Mouse (Mus musculus) MEL (cell line): ENCODE measurements around the gene Rpa3. TPM values are rescaled to one million over a fixed set of nuclear protein-coding genes. Genes with fewer than 3 reads are reported as not detected.

Experiments used
- DNase-seq: peaks from one replicate; pipeline ENCODE4 v3.0.0; 2011; ENCODE audit warnings: low read depth, low spot score
- H3K27ac ChIP-seq: 2 replicates; pipeline ENCODE4 v1.5.1; 2012; ENCODE audit warnings: low read depth, mild to moderate bottlenecking, control low read depth, low read length, moderate library complexity; ENCODE audit not compliant: control insufficient read depth
- H3K27me3 ChIP-seq, 2 experiments: fragments of 150-350 bp in 1 of 2; sonication (generic) in 1 of 2; 2 replicates each; pipeline ENCODE4 v1.6.1; 2012; ENCODE audit warnings: low read length in 2 of 2, mild to moderate bottlenecking in 2 of 2, improper control_type of control experiment in 1 of 2, moderate library complexity in 1 of 2; ENCODE audit not compliant: insufficient read depth in 2 of 2, control insufficient read depth in 1 of 2
- H3K36me3 ChIP-seq, 2 experiments: 2 replicates each; pipeline ENCODE4 v1.6.1; 2012 to 2014; ENCODE audit warnings: low read length in 2 of 2, improper control_type of control experiment in 1 of 2, inconsistent platforms in 1 of 2, mild to moderate bottlenecking in 1 of 2; ENCODE audit not compliant: insufficient read depth in 2 of 2, control insufficient read depth in 1 of 2
- H3K4me1 ChIP-seq, 2 experiments: fragments of 150-350 bp in 1 of 2; sonication (generic) in 1 of 2; 2 replicates each; pipeline ENCODE4 v1.6.1; 2012; ENCODE audit warnings: low read length in 2 of 2, improper control_type of control experiment in 1 of 2, mild to moderate bottlenecking in 1 of 2; ENCODE audit not compliant: insufficient read depth in 2 of 2, control insufficient read depth in 1 of 2
- H3K4me3 ChIP-seq, 2 experiments: fragments of 150-350 bp in 1 of 2; sonication (generic) in 1 of 2; 2 replicates each; pipeline ENCODE4 v1.5.1; 2012; ENCODE audit warnings: low read depth in 2 of 2, low read length in 2 of 2, mild to moderate bottlenecking in 2 of 2, moderate library complexity in 2 of 2, control low read depth in 1 of 2, improper control_type of control experiment in 1 of 2; ENCODE audit not compliant: control insufficient read depth in 1 of 2, insufficient read depth in 1 of 2
- H3K79me2 ChIP-seq: 2 replicates; pipeline ENCODE4 v1.6.1; 2012; ENCODE audit warnings: mild to moderate bottlenecking, low read length, moderate library complexity; ENCODE audit not compliant: control insufficient read depth, poor library complexity, insufficient read depth
- H3K9ac ChIP-seq: 2 replicates; pipeline ENCODE4 v1.6.1; 2012; ENCODE audit warnings: low read depth, mild to moderate bottlenecking, control low read depth, low read length, moderate library complexity; ENCODE audit not compliant: control insufficient read depth, poor library complexity, severe bottlenecking
- H3K9me3 ChIP-seq: fragments of 150-350 bp; sonication (generic); replicated peaks from 2 replicates; pipeline ENCODE4 v1.6.1; 2012; ENCODE audit warnings: mild to moderate bottlenecking, low read length, improper control_type of control experiment, moderate library complexity; ENCODE audit not compliant: insufficient read depth
- CHD1 ChIP-seq: IDR thresholded peaks from 2 replicates; pipeline ENCODE4 v1.6.1; 2012; ENCODE audit warnings: low read depth, mild to moderate bottlenecking, inconsistent platforms, low read length, improper control_type of control experiment
- CHD2 ChIP-seq: IDR thresholded peaks from 2 replicates; pipeline ENCODE4 v1.6.1; 2011; ENCODE audit warnings: low read length, improper control_type of control experiment
- CTCF ChIP-seq, 3 experiments: IDR thresholded peaks in 2 of 3; conservative IDR thresholded peaks in 1 of 3; 2 replicates each; pipeline ENCODE4 v1.5.1; 2011 to 2012; ENCODE audit warnings: low read length in 3 of 3, low read depth in 2 of 3, mild to moderate bottlenecking in 2 of 3, improper control_type of control experiment in 1 of 3, inconsistent platforms in 1 of 3, mixed read lengths in 1 of 3, moderate library complexity in 1 of 3; ENCODE audit not compliant: control insufficient read depth in 1 of 3, insufficient read depth in 1 of 3, poor library complexity in 1 of 3, severe bottlenecking in 1 of 3
- ETS1 ChIP-seq: IDR thresholded peaks from 2 replicates; pipeline ENCODE4 v1.6.1; 2012; ENCODE audit warnings: low read depth, mild to moderate bottlenecking, inconsistent platforms, low read length, improper control_type of control experiment, moderate library complexity
- HCFC1 ChIP-seq: IDR thresholded peaks from 2 replicates; pipeline ENCODE4 v1.6.1; 2012; ENCODE audit warnings: low read depth, mild to moderate bottlenecking, inconsistent platforms, low read length, improper control_type of control experiment, moderate library complexity
- KAT2A ChIP-seq: conservative IDR thresholded peaks from 2 replicates; pipeline ENCODE4 v1.6.1; 2012; ENCODE audit warnings: low read depth, low read length, improper control_type of control experiment, inconsistent platforms
- MAX ChIP-seq: IDR thresholded peaks from 2 replicates; pipeline ENCODE4 v1.6.1; 2011; ENCODE audit warnings: low read length, improper control_type of control experiment
- MXI1 ChIP-seq: IDR thresholded peaks from 2 replicates; pipeline ENCODE4 v1.6.1; 2011; ENCODE audit warnings: mild to moderate bottlenecking, low read depth, low read length, improper control_type of control experiment
- MYB ChIP-seq: IDR thresholded peaks from 2 replicates; pipeline ENCODE4 v1.6.1; 2011; ENCODE audit warnings: mild to moderate bottlenecking, low read depth, low read length, improper control_type of control experiment
- MYC ChIP-seq: IDR thresholded peaks from 2 replicates; pipeline ENCODE4 v1.6.1; 2011; ENCODE audit warnings: low read depth, mild to moderate bottlenecking, low read length, improper control_type of control experiment, moderate library complexity
- NELFE ChIP-seq: IDR thresholded peaks from 2 replicates; pipeline ENCODE4 v1.6.1; 2011; ENCODE audit warnings: low read depth, low read length, improper control_type of control experiment
- NRF1 ChIP-seq: IDR thresholded peaks from 2 replicates; pipeline ENCODE4 v1.6.1; 2014; ENCODE audit warnings: low read depth, mild to moderate bottlenecking, inconsistent platforms, low read length, improper control_type of control experiment, moderate library complexity; ENCODE audit not compliant: poor library complexity, insufficient read depth, severe bottlenecking
- POLR2A ChIP-seq, 2 experiments: IDR thresholded peaks; 2 replicates each; pipeline ENCODE4 v1.6.1; 2011 to 2012; ENCODE audit warnings: low read length in 2 of 2, mild to moderate bottlenecking in 2 of 2, control low read depth in 1 of 2, improper control_type of control experiment in 1 of 2, low read depth in 1 of 2, moderate library complexity in 1 of 2; ENCODE audit not compliant: control insufficient read depth in 1 of 2, insufficient read depth in 1 of 2, poor library complexity in 1 of 2
- POLR2AphosphoS5 ChIP-seq: IDR thresholded peaks from 2 replicates; pipeline ENCODE4 v1.6.1; 2012; ENCODE audit warnings: low read depth, borderline replicate concordance, mild to moderate bottlenecking, inconsistent platforms, low read length, moderate library complexity, mixed read lengths
- RCOR1 ChIP-seq: IDR thresholded peaks from 2 replicates; pipeline ENCODE4 v1.6.1; 2012; ENCODE audit warnings: low read depth, mild to moderate bottlenecking, inconsistent platforms, low read length, improper control_type of control experiment
- SIN3A ChIP-seq: IDR thresholded peaks from 2 replicates; pipeline ENCODE4 v1.6.1; 2012; ENCODE audit warnings: low read length, improper control_type of control experiment, inconsistent platforms
- TBP ChIP-seq: IDR thresholded peaks from 2 replicates; pipeline ENCODE4 v1.8.0; 2011; ENCODE audit warnings: low read depth, low read length, improper control_type of control experiment
- USF1 ChIP-seq: IDR thresholded peaks from 2 replicates; pipeline ENCODE4 v1.6.1; 2014; ENCODE audit warnings: low read depth, mild to moderate bottlenecking, inconsistent platforms, low read length, improper control_type of control experiment, moderate library complexity
- ZKSCAN1 ChIP-seq: IDR thresholded peaks from 2 replicates; pipeline ENCODE4 v1.6.1; 2012; ENCODE audit warnings: low read depth, mild to moderate bottlenecking, inconsistent platforms, low read length, improper control_type of control experiment, moderate library complexity
- ZMIZ1 ChIP-seq: IDR thresholded peaks from 2 replicates; pipeline ENCODE4 v1.6.1; 2012; ENCODE audit warnings: low read depth, mild to moderate bottlenecking, inconsistent platforms, low read length, improper control_type of control experiment, moderate library complexity
- polyA plus RNA-seq, 2 experiments: library from polyadenylated mRNA; stranded (reverse) in 1 of 2; unstranded in 1 of 2; fragments of >175 nt in 1 of 2; fragments of >200 nt in 1 of 2; gene quantifications; 2 replicates each; pipeline versions ENCODE4 v1.2.1 to v1.2.4; 2012; ENCODE audit warnings: low replicate concordance in 2 of 2, low read depth in 1 of 2; ENCODE audit not compliant: insufficient read length in 2 of 2, insufficient read depth in 1 of 2, missing spikeins in 1 of 2
- total RNA-seq: library from RNA; depleted of rRNA; stranded (reverse); fragments of 300-350 nt; gene quantifications from 2 replicates; pipeline ENCODE4 v1.2.3, GENCODE M21; 2012; rRNA removed

Gene Rpa3
- total and polyA plus RNA-seq, 3 experiments, result 78.2 to 80.9 TPM; not detected in 1

DNA sequence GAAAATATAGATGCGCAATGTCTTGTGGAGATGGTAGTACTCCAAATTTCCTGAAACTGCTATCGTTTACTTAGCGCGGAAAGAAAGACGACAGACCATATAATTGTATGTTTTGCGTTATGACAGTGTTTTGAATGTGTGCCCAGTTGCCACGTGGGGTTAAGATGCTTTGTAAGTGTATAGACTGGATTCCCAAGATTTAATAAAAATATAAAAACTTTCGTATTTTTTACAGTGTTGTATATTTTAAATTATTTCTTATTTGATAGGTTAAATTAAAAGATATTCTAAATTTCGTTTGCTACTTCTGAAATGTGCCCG, 49.1 kb downstream of the Rpa3 start:
- Histone ChIP-seq H3K36me3 (peaks cover 0 to 14% of the 10 kb centered on the region in 2 experiments; a peak in 3 of 4 replicates), H3K79me2 (peaks cover 13% of the 10 kb centered on the region), H3K9ac (peak overlapping the region; percentile 93), H3K9me3 (no peaks in the 10 kb centered on the region), H3K4me1 (peaks cover 0 to 16% of the 10 kb centered on the region in 2 experiments; a peak in 2 of 4 replicates), H3K27me3 (no peaks in the 10 kb centered on the region), H3K4me3 (peak overlapping the region; percentile 66 to 76), H3K27ac (peak overlapping the region; percentile 74)
- DNase-seq, result no peak
- TF ChIP-seq POLR2AphosphoS5 (no peak), SIN3A (peak; percentile 91), ETS1 (peak; percentile 4; the same call in 1 of the 2 replicates), CHD1 (0 out of 2 replicates have a peak, but pooled peaks have one; percentile 93), MXI1 (peak; percentile 99), MAX (peak; percentile 88), USF1 (peak; percentile 40; the same call in 1 of the 2 replicates), TBP (no peak), MYC (peak; percentile 93; the same call in 1 of the 2 replicates)

DNA sequence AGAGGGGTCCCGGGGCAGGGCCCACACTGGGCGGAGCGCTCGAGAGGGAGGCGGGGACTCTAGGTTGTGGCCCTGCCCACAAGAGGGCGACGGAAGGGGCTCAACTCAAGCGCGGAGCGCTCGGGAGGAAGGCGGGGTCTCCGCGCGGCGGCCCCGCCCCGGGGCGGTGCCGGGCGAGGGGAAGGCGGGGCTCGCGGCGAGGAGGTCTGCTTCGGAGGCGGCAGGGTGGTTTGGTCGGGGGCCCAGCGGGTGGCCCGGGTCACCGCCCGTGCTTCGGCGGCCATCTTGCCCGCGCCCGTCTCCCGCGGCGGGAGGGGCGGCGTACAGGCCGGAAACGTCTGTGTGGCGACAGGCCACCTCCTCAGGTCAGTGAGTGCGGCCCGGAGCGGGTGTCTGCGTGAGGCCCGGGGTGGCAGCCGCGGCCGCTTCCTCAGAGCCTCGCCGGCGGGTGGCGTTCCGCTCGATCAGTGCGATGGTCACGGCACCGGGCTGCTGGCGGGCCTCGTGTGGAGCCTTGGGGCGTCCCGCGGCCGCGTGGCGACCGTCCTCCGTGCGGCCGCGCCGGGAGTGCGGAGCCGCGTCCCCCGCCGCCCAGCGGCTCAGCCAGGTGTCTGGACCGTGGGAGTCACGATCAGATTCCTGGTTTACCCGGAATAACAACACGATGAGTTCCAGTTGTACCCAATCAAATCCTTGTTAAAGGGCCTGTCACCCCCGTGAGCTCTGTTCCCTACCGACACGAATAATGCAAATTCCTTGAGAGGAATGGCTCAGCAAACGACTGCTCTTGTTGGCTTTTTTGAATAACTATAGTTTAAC, 49.7 kb downstream of the Rpa3 start, which contains the start of gene Mios:
Gene Mios, plus strand, starts transcription at position 176 of the 819 bp plus-strand sequence.
- Histone ChIP-seq H3K27ac (peak within 1 kb of the TSS; percentile 74), H3K9ac (peak within 1 kb of the TSS; percentile 93), H3K4me1 (peaks cover 0 to 16% of the 10 kb centered on the region in 2 experiments; a peak in 2 of 4 replicates), H3K27me3 (no peaks in the 10 kb centered on the region), H3K79me2 (peaks cover 13% of the 10 kb centered on the region), H3K4me3 (peak within 1 kb of the TSS; percentile 66 to 76), H3K36me3 (peaks cover 0 to 14% of the 10 kb centered on the region in 2 experiments; a peak in 3 of 4 replicates), H3K9me3 (no peaks in the 10 kb centered on the region)
- TF ChIP-seq ZMIZ1 (peak; percentile 49; the same call in 1 of the 2 replicates), NELFE (peak; percentile 70), ZKSCAN1 (no peak), HCFC1 (peak; percentile 69), NRF1 (no peak), RCOR1 (no peak), POLR2A (IDR thresholded peaks at IDR 0.05; ENCODE audit: control insufficient read depth in 1 of 2, insufficient read depth in 1 of 2, low read depth in 1 of 2, low read length in 2 of 2, poor library complexity in 1 of 2) (peak; percentile 71 to 84; a peak in 3 of 4 replicates), CTCF (IDR thresholded peaks at IDR 0.05 in 2 of 3, conservative IDR thresholded peaks at IDR 0.05 in 1 of 3; ENCODE audit: control insufficient read depth in 1 of 3, insufficient read depth in 1 of 3, low read depth in 2 of 3, low read length in 3 of 3, poor library complexity in 1 of 3, severe bottlenecking in 1 of 3) (peak in 1 of 3 experiments; percentile 23; a peak in 2 of 6 replicates), CHD2 (no peak), KAT2A (no peak), TBP (0 out of 2 replicates have a peak, but pooled peaks have one; percentile 39), MYB (no peak), MAX (peak; percentile 60; the same call in 1 of the 2 replicates)
- peak; percentile 92 for DNase-seq

Other genes starting within 250 kb of the Rpa3 start
- gene Col28a1, start 66.6 kb downstream of the Rpa3 start, total RNA-seq, result not detected in 2 replicates
- gene Col28a1, start 66.6 kb downstream of the Rpa3 start, polyA plus RNA-seq, result not detected
- 15.1 and 15.6 TPM in 2 replicates for gene Mios, start 50.0 kb downstream of the Rpa3 start, total RNA-seq
- 10 to 100 TPM in 1 of 2 experiments, not detected in 1; 11.4 TPM for gene Mios, start 50.0 kb downstream of the Rpa3 start, polyA plus RNA-seq
- gene Umad1, start 115 bp upstream of the Rpa3 start, total RNA-seq, result 5.3 and 5.9 TPM in 2 replicates
- 1 to 10 TPM in 1 of 2 experiments, not detected in 1; 9.7 TPM for gene Umad1, start 115 bp upstream of the Rpa3 start, polyA plus RNA-seq
- 2.2 and 3.0 TPM in 2 replicates for gene Gm45062, start 277 bp upstream of the Rpa3 start, total RNA-seq
- 1 to 10 TPM in 1 of 2 experiments, not detected in 1; 3.6 TPM for gene Gm45062, start 277 bp upstream of the Rpa3 start, polyA plus RNA-seq